Mouse (Mus musculus): Measurements from ENCODE around the gene Lzts2. TPM values are rescaled to one million over a fixed set of nuclear protein-coding genes. Genes with fewer than 3 reads are reported as not detected.

Gene Lzts2
- polyA plus RNA-seq, 2 experiments from 2014 or later: 0.54 to 1.6 TPM

DNA sequence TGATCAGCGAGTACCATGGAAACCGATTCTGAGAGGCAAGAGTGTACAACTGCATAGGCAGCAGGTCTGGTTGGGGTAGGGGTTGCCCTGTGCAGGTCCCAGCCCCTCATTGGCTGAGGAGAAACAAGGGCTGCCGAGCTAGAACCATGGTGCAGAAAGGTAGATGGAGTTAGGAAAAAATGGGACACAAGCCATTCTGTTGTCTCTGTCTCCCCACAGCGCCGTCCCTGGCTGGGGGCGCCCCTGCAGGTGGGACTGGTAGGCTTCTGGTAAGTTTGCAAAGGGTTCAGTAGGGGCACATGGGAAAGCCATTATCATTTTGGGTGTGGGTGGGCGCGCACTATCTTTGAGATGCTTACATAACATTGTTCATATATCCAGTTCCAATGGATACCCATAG lies 39.2 kb downstream of the Lzts2 start:
- no peak for ATAC-seq

DNA sequence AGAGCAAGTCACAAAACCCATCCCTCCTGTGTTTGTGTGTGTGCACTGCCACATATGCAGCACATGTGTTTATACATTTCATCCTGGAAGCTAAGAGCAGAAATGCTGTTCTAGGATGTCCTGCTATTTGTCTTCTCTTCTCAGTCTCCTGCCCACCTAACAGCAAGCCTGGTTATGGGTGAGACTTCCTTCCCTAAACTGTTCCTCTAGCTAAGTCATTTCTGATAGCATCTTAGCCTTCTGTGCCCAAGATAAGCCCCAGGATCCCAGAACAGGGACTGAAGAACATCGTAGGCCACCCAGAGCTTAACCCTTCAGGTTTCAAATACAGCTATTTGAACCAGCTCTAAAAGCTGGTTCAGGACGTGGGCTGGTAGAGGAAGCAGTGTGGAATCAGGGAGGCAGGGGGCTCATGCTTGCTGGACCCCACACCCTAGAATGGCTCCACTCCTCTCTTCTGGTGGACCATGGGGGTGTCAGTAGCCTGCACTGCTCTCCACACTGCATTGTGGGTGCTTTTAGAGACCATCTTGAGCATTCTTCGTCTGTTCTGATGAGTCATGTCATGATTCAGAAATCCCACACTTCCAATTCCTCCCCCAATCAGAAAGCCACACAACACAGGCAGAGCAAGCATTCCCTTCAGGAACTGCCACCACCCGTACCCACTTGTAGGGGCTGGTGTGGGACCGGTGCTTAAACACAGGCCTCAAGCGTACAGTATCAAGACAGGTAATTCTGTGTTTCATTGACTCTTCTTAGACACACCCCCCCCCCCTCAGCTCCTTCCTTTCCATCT lies 40.9 kb downstream of the Lzts2 start:
- no peak for ATAC-seq

DNA sequence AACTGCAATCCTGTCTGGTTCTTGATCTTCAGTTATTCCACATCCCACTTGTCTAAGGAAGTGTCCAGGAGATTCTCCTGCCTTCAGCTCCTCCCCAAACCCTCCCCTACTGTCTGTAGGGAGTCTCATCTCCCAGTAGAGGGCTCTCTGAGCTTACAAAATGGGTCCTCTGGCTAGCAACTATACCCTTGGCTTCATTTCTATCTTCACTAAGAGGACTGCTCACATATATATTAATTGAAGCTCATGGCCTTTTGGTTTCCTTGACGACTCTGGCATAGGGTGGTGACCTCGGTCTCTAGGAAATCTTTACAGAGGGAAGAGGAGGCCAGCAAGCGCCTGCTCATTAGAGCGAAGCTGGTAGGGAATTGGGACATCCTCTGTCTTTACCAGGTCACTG lies 42.1 kb downstream of the Lzts2 start:
- ATAC-seq: peak; percentile 27

DNA sequence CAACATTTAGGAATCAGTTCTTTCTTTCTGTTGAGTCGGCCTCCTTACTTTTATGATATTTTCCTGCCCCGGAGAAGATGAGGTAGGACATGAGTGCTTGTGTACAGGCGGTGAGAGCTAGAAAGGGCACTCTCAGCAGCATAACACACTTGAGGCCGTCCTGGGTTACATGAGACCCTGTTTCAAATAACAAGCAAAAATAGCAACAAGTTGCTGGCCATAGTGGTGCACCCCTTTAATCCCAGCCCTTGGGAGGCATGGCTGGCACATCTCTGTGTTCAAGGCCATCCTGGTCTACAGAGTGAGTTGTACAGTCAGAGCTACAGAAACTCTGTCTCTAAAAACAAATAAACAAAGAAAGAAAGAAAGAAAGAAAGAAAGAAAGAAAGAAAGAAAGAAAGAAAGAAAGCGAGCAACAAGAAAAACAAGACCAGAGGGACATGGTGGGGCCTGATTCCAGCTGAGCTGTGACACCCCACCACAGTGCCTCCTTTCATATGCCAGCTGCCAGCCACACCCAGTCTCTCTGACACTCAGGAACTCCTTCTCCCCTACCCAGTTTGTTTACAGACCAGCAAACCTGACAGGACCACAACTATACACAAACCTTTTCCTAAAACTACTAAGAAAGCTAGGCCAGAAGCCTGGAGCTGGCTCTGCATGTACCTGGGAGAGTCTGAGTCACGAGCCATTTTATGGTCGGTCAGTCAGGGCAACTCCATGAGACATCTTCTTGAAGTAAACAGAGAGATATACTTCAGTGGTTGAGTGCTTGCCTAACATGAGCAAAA lies 42.9 kb downstream of the Lzts2 start:
- no peak for ATAC-seq

DNA sequence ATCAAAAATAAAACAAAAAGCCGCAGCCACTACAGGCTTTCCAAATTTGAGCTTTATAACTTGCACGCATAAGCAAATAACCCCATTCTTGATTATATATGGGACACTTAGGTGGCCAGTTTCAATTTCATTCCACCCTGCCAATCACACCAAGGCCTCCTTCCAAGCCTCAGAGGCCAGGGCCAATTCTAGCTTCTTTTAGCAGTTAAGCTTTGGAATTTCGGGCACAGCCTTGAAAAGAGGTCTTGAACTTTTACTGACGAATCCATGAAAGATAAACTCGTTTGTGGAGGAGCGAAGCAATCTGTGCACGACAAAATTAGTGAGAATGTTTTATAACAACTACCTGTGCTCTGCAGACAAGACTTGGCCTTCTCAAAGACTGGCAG lies 43.5 kb downstream of the Lzts2 start:
- ATAC-seq: no peak

DNA sequence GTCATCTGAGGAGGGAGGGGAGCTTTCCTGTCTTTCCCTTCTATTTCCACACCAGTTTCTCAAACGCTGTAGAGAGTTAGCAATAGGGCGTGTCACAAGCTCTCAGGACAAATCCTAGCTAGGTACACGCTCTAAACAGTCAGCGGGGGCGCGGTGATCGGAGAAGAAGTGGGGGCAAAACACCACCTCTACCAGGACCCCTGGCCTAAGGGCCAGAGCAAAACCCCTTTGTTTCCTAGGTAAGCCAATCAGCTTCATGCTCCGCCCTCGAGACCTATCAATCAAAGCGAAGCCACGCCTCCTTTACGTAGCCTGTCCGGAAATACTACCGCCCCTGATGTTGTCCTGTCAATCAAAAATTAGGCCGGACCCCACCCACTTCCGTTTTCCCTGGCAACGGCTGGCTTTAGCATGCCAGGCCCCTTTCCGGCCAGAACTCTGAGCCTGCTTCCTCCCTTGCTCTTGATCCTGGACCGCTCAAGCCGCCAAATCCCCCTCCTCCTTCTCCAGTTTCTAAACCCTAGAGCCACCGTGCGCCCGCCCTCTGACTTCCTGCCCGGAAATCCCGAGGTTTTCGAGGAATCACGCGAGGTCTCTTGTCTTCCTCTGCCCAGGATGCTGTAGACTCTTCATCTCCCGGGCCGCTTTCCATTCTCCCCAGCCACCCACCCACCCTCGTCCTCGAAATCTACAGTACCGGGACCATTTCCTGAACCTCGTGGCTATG lies 44.1 kb downstream of the Lzts2 start:
- peak; percentile 94 for ATAC-seq

DNA sequence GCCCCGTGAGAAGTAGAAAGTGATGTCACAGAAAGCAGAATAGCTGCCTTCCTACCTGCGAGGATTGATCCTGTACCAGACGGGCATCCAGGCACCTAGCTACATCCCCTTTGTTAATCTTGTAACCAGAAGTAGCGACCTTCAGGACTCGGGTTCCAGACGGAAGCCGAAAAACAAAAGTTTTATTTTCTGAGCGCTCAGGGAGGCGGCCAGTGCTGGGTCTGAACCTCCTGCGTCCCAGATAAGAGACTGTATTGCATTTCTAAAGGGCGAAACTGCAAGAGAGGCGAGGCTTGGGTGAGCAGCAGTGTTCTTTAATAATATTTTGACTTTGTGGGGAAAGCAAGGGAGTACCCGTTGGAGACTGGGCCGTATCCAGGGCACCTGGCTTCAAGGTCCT lies 44.6 kb downstream of the Lzts2 start:
- no peak for ATAC-seq

DNA sequence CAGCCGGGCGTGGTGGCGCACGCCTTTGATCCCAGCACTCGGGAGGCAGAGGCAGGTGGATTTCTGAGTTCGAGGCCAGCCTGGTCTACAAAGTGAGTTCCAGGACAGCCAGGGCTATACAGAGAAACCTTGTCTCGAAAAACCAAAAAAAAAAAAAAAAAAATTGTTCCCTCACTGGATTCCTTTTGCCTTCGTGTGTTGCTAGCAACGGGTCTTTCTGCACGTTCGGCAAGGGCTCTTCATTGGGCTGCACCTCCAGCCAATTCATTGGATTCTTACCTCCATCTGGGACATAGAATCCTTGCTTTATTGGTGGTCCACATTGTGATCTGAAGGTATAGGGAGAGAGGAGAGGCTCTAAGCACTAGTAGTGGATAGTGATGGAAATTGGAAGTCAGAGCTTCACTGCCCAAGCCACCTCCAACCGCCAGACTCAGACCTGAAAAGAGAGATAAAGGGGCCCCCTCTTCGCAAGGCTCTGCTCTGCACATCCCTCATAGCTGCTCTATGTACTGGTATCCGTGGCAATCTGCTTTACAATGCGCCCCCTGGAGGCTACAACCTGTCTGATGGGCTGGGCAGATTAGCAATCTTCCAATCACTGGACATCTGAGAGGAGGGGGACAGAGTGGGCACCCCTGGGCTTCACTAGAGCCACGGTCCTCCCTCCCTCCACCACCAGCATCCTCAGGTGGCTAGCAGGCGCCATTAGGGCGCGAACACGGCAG lies 49.5 kb downstream of the Lzts2 start:
- ATAC-seq: peak; percentile 75

DNA sequence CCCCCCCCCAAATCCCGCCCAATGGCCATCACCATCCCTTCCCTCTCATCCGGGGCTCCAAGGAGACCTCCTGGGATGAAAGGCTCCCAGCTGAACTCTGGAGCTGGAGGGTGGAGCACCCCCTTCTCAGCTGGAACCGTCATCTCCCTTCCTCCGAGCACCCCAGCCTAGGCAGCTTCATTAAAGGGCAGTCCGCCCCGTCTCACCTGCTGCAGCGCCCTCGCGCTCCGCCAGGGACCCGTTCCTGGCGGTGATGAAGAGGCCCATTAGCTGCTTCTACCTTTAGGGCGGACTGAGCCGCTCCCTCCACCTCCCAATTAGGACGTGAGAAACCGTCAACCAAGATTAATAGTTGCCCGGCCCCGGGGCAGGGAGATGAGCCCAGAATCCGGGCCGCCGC lies 51.0 kb downstream of the Lzts2 start:
- no peak for ATAC-seq

DNA sequence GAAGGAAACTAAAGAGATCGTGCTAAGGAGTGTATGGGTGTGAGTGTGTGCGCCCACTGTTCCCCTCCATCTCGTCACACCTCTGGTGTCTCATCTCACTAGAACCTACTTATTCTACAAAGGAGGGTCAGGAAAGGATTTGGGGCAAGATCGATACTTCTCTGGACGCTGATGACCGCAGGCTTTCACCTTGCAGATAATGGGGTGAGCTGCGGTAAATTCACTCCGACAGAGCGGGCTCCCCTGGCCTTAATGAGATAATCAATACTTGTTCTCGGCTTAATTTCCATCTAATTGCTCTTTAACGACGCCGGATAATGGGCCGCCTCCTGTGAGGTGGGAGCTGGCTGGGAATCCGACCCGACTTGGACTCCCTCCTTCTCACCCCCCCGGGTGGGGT lies 53.0 kb downstream of the Lzts2 start:
- no peak for ATAC-seq

DNA sequence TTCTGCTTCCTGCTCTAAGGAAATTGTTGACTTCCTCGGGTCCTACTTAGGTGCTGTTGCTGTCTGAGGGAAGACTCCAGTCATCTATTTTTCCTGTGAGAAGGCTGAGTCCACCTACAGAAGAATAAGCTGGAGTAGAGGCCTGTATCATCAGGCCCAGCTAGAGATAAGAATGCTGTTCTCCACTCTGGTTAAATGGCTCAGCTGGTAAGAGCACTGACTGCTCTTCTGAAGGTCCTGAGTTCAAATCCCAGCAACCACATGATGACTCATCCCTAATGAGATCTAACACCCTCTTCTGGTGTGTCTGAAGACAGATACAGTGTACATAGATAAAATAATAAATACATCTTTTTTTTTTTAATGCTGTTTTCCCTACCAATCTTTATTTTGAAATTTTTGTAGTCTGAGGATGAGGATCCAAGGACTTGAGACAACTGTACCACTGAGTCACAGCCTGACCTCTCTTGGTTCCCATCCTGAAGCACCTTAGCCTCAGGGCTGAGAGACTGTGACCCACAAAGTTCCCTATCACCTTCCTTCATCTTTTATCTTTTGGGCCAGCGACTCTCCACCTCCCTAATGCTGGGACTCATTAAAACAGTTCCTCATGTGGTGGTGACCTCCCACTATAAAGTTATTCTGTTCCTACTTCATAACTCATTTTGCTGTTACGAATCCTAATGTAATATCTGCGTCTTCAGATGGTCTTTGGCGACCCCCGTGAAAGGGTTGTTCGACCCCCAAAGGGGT lies 53.7 kb downstream of the Lzts2 start:
- no peak for ATAC-seq

DNA sequence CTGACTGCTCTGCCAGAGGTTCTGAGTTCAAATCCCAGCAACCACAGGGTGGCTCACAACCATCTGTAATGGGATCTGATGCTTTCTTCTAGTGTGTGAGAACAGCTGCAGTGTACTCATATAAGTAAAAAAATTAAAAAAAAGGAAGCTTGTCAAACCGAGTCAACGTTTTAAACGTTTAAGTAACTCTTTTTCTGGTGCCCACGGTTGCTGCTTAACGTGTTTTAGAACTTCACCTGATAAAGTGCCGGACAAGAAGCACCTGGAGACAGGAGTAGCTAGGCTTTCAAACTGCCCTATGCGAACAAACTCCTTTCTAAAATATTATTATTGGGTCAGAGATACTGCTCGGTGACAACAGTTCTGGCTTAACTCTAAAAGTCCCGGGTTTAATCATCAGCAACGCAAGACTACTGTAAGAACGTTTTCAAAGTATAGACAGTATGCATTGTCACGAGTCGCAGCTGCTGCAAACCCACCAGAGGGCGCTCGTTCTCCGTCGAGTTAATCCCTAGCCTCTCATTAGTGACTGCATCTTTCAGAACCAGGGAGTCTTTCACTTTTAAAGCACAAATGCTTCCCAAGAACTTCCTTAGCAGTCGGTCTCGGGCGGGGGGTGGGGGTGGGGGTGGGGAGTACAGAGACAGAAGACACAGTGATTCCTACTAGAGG lies 59.8 kb downstream of the Lzts2 start:
- peak; percentile 58 for ATAC-seq

DNA sequence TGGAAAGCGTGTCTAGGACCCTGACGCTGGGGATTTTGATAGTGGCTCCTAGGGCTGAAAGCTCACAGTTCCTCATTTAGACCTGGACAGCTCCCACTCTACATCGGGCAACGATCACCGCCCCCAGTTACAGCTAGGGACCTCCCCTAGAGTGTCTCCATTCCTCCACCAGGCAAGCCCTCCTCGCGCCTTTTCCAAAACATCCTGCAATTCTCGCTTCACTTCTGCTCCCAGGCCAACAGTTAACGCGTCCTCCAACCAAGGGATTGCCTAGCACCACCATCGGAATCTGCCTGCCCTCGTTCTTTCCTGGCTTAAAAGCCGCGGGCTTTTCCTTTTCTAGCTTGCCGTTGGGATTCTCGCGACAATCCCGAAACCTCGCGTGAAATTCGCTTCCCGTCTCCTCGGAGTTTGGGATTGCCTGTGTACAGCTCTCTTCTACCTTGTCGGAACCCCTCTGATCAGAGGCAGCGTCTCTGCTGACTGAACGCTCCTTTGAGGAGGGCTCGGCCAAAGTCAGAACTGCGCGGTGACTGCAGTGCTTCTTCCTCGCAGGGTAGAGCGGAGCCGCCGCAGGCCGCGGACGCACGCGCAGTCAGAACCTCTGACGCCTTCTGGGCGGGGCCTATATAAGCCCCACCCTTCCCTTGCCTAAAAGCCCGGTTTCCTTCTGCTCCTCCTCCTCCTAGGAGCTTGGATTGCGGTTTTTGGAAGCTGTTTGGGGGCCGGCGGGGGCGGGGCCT lies 60.5 kb downstream of the Lzts2 start, which contains the start of gene Kazald1:
TSS of gene Kazald1 (plus strand) at position 662 of the 743 bp plus-strand sequence.
- peak; percentile 71 for ATAC-seq

DNA sequence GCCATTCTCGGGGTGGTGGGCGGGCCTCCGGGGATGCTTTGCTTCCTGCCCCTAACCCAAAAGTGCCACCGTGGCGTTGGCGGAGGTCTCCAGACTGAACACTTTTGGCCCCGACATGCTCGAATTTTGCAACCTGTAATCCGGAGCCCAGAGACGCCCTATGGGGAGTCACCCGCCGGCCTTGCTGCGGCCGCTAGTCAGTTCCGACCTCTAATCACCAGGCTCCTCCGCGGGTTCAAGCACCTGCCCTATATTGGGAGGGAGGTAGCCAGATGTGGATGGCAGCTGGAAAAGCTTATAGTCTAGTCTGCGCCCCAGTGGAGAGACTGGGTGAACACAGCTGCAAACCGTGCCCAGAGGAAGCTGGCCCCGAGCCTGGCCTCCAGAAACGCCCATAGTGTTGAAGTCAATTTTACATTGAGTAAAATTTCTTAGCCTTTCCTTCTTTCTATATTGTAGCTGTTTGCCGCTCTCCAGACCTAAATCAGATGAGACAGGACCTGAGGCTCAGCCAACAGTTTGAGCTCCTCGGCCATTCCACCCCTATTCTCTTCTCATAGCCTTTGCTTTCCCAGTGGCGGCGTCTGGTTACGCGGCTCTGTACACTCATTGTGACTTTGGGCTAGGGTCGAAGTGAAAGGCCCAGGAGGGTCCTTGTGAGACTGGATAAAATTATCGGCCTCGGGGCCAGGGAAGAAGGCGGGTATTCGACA lies 61.3 kb downstream of the Lzts2 start:
- ATAC-seq: peak; percentile 30

DNA sequence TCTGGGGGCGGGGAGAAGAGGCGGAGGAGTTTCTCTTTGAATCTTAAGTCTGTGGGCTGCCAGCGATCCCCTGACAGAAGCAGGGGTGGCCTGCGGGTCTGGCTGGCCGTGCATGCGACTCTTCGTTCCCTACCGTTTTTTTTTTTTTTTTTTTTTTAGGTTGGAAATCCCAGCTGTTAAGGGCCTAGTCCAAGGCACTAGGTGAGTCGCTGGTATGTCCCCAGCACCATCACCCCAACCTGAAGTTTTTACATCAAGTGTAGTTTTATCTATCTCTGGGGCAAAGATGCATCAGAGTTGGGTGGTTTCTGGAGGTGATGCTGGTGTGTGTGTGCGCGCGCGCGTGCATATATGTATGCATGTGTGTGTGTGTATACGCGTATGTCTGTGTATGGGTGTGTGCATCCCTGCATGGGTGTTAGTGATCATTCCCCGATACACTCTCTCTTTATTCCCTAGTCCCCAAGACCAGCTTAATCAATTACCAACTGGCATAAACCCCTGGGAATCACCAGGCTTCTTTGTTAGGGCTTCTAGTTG lies 61.9 kb downstream of the Lzts2 start:
- ATAC-seq: no peak

All from CD4-positive, CD25-positive, alpha-beta regulatory T cell, adult 4 months (primary cell).